Mouse (Mus musculus) hindbrain, postnatal 0 days (tissue): ENCODE results near the gene Dctn1. TPM values are rescaled to one million over a fixed set of nuclear protein-coding genes. Genes with fewer than 3 reads are reported as not detected.

ENCODE experiments used
- ATAC-seq: fragments of 200-750 bp; cut with Nextera tagmentation; 2 replicates; pipeline ENCODE4 v1.8.0; 2017; ENCODE audit warnings: mild to moderate bottlenecking, moderate TSS enrichment, moderate library complexity
- DNase-seq: peaks from one replicate; pipeline ENCODE4 v3.0.0-alpha.2; 2015; ENCODE audit warnings: low spot score
- H3K27ac ChIP-seq: fragments of 300-500 bp; sonication (generic); 2 replicates; pipeline ENCODE4 v1.5.1; 2014; ENCODE audit warnings: mild to moderate bottlenecking
- H3K27me3 ChIP-seq: fragments of 300-500 bp; sonication (generic); 2 replicates; pipeline ENCODE4 v1.6.1; 2014; ENCODE audit warnings: low read length, mixed read lengths; ENCODE audit not compliant: insufficient read depth
- H3K36me3 ChIP-seq: fragments of 300-500 bp; sonication (generic); 2 replicates; pipeline ENCODE4 v1.6.1; 2014; ENCODE audit warnings: low read length, mixed read lengths; ENCODE audit not compliant: insufficient read depth
- H3K4me1 ChIP-seq: fragments of 300-500 bp; sonication (generic); 2 replicates; pipeline ENCODE4 v1.6.1; 2014; ENCODE audit warnings: antibody characterized with exemption, low read length, mixed read lengths; ENCODE audit not compliant: insufficient read depth
- H3K4me2 ChIP-seq: fragments of 300-500 bp; sonication (generic); 2 replicates; pipeline ENCODE4 v1.6.1; 2014; ENCODE audit warnings: low read depth, mild to moderate bottlenecking, low read length, moderate library complexity, mixed read lengths
- H3K4me3 ChIP-seq: fragments of 300-500 bp; sonication (generic); 2 replicates; pipeline ENCODE4 v1.5.1; 2014; ENCODE audit warnings: low read length
- H3K9ac ChIP-seq: fragments of 300-500 bp; sonication (generic); replicated peaks from 2 replicates; pipeline ENCODE4 v1.6.1; 2014; ENCODE audit warnings: mild to moderate bottlenecking, low read length, moderate library complexity, mixed read lengths
- H3K9me3 ChIP-seq: fragments of 300-500 bp; sonication (generic); 2 replicates; pipeline ENCODE4 v1.6.1; 2016; ENCODE audit warnings: low read length, mixed read lengths
- CTCF ChIP-seq: IDR thresholded peaks from 2 replicates; pipeline ENCODE4 v1.5.1; 2016; ENCODE audit warnings: antibody characterized with exemption, control low read depth, low read depth
- WGBS: fragments of 180-500 bp; shearing (Covaris S2); extraction: QIAGEN DNeasy Blood & Tissue Kit; methylation state at CpG from one replicate; pipeline ENCODE4 v1.1.7; 2014; 5-methylcytosine and 5-hydroxymethylcytosine counted together
- polyA plus RNA-seq: library from polyadenylated mRNA; unstranded; fragments of >200 nt; fragmentation: Nextera tagmentation; extraction: Ambion mirVana; gene quantifications from 2 replicates; pipeline ENCODE4 v1.2.1, GENCODE M21; 2015
- total RNA-seq: library from RNA; depleted of rRNA; stranded (reverse); fragments of >200 nt; gene quantifications from 2 replicates; pipeline ENCODE4 v1.2.3, GENCODE M21; 2014

Dctn1 gene
- total and polyA plus RNA-seq, 2 experiments from 2014 or later, result 132 to 153 TPM

DNA sequence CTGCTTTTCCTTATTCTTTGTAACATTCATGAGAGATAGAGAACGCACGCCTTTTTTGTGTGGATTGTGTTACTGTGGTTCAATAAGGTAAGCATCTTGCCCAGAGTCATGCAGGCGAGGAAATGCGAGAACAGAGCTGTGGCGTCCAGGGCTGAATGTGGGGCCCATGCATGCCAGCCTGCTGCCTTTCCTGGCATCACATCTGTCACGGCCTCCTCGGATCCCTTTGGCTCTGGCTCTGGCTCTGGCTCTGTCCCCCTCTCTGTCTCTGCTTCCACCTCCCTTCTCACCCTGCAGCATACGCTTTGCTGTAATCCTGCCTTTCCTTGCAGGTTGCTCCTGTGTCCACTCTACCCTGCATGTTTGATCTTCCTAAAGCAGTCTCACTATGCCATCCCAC, 10.3 kb downstream of the Dctn1 start:
- no peak overlapping the region for H3K27ac ChIP-seq
- no peak overlapping the region for H3K4me3 ChIP-seq
- ATAC-seq (no peak), DNase-seq (peak; percentile 47)
- no peaks in the 10 kb centered on the region for H3K9me3 ChIP-seq
- peaks cover 21% of the 10 kb centered on the region; the same call in 1 of the 2 replicates for H3K4me1 ChIP-seq
- H3K4me2 ChIP-seq, result no peak overlapping the region
- H3K36me3 ChIP-seq, result no peaks in the 10 kb centered on the region
- WGBS, result 52% methylated on average over 8 of the region's 8 CpGs
- no peaks in the 10 kb centered on the region for H3K27me3 ChIP-seq
- no peak overlapping the region for H3K9ac ChIP-seq
- no peak for TF ChIP-seq CTCF

- Histone ChIP-seq H3K4me3 (peak overlapping the region; percentile 52), H3K4me2 (peak overlapping the region; percentile 71), H3K36me3 (peaks cover 13% of the 10 kb centered on the region; the same call in 1 of the 2 replicates), H3K9me3 (no peaks in the 10 kb centered on the region), H3K27me3 (no peaks in the 10 kb centered on the region), H3K27ac (peak overlapping the region; percentile 57), H3K4me1 (0 out of 2 replicates have a peak, but pooled peaks cover 13% of the 10 kb centered on the region), H3K9ac (peak overlapping the region; percentile 65)
- peak; percentile 76 for DNase-seq
- WGBS, result 11% methylated on average over 12 of the region's 12 CpGs
- ATAC-seq, result peak; percentile 89
- TF ChIP-seq CTCF, result no peak
Observed at GRCm38 (mm10) chr6:83179390-83180117, 13.8 kb downstream of the Dctn1 start.

- 78% methylated on average over 6 of the region's 6 CpGs for WGBS
Observed at GRCm38 (mm10) chr6:83180605-83181004, 14.9 kb downstream of the Dctn1 start.

DNA sequence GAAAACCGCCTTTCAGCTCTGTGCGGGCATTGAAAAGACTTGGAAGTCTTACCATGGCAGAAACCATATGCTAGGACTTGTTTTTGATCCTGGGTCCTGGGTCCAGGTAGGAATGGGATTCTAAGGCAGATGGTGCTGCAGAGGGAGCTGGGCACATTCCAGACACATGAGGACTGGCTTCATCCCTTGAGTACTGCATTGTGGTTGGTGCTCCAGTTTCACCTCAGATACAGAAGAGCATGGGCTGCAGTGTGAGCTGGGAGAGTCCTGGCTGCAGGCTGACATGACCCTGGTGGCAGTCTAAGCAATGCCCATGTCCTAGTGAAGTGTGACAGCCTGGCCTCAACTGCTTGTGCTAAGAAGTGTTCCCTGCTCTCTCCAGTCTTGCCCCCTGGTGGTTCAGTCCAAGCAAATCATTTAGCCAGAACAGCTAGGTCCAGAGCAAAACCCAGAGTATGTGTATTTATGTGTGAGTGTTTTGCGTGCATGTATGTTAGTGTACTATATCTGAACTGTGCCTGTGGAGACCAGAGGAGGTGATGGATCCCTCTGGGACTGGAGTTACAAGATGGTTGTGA, 19.2 kb downstream of the Dctn1 start:
- Histone ChIP-seq H3K9me3 (no peaks in the 10 kb centered on the region), H3K4me3 (no peak overlapping the region), H3K27ac (0 out of 2 replicates have a peak overlapping the region, but pooled peaks have one; percentile 8), H3K4me1 (peaks cover 20% of the 10 kb centered on the region), H3K36me3 (peaks cover 25% of the 10 kb centered on the region), H3K27me3 (no peaks in the 10 kb centered on the region), H3K9ac (no peak overlapping the region; the same call in 1 of the 2 replicates), H3K4me2 (no peak overlapping the region)
- peak; percentile 41 for DNase-seq
- 82% methylated on average over 3 of the region's 3 CpGs for WGBS
- TF ChIP-seq CTCF, result peak; percentile 68
- peak; percentile 24; the same call in 1 of the 2 replicates for ATAC-seq

More at GRCm38 (mm10) chr6:83180605-83181004, 14.9 kb downstream of the Dctn1 start:
- Histone ChIP-seq H3K4me1 (peaks cover 16% of the 10 kb centered on the region; the same call in 1 of the 2 replicates), H3K36me3 (peaks cover 13% of the 10 kb centered on the region; the same call in 1 of the 2 replicates), H3K9ac (no peak overlapping the region; the same call in 1 of the 2 replicates), H3K4me2 (peak overlapping the region; percentile 71), H3K4me3 (peak overlapping the region; percentile 52; the same call in 1 of the 2 replicates), H3K9me3 (no peaks in the 10 kb centered on the region), H3K27ac (no peak overlapping the region), H3K27me3 (no peaks in the 10 kb centered on the region)
- DNase-seq (no peak), ATAC-seq (no peak)
- no peak for TF ChIP-seq CTCF

- peak; percentile 96 for ATAC-seq
- Histone ChIP-seq H3K27me3 (no peaks in the 10 kb centered on the region), H3K9me3 (no peaks in the 10 kb centered on the region), H3K36me3 (peaks cover 38% of the 10 kb centered on the region), H3K9ac (peak overlapping the region; percentile 69), H3K4me3 (peak overlapping the region; percentile 58), H3K4me1 (peaks cover 16% of the 10 kb centered on the region), H3K27ac (peak overlapping the region; percentile 89), H3K4me2 (peak overlapping the region; percentile 66)
- WGBS, result 5% methylated on average over 24 of the region's 25 CpGs
- DNase-seq, result peak; percentile 94
- TF ChIP-seq CTCF, result no peak
Observed at GRCm38 (mm10) chr6:83185895-83186861, 20.5 kb downstream of the Dctn1 start.

- peak overlapping the region; percentile 58 for H3K4me3 ChIP-seq
- H3K9me3 ChIP-seq, result no peaks in the 10 kb centered on the region
- H3K36me3 ChIP-seq, result peaks cover 45% of the 10 kb centered on the region
- H3K9ac ChIP-seq, result peak overlapping the region; percentile 69; the same call in 1 of the 2 replicates
- DNase-seq (no peak), ATAC-seq (no peak)
- peak overlapping the region; percentile 66 for H3K4me2 ChIP-seq
- TF ChIP-seq CTCF, result no peak
- H3K27me3 ChIP-seq, result no peaks in the 10 kb centered on the region
- 58% methylated on average over 2 of the region's 2 CpGs for WGBS
- peak overlapping the region; percentile 89; the same call in 1 of the 2 replicates for H3K27ac ChIP-seq
- peaks cover 16% of the 10 kb centered on the region for H3K4me1 ChIP-seq
Observed at GRCm38 (mm10) chr6:83186946-83187345, 21.2 kb downstream of the Dctn1 start.
